Mouse (Mus musculus): ENCODE results near the gene Garem2.

The Garem2 gene

GRCm38 (mm10) chr5:30154013-30154412 is 49.1 kb downstream of the Garem2 start:
- CTCF ChIA-PET: no interaction called here

- CTCF ChIA-PET: no interaction called here
These were observed 49.8 kb downstream of the Garem2 start, which contains the start of the genes Hadha and Hadhb for GRCm38 (mm10) chr5:30154474-30155394. Gene Hadha (minus strand): TSS chr5:30155162. Gene Hadhb (plus strand): TSS chr5:30155248.

GRCm38 (mm10) chr5:30155395-30155792 is 50.4 kb downstream of the Garem2 start:
- CTCF ChIA-PET: no interaction called here

DNA sequence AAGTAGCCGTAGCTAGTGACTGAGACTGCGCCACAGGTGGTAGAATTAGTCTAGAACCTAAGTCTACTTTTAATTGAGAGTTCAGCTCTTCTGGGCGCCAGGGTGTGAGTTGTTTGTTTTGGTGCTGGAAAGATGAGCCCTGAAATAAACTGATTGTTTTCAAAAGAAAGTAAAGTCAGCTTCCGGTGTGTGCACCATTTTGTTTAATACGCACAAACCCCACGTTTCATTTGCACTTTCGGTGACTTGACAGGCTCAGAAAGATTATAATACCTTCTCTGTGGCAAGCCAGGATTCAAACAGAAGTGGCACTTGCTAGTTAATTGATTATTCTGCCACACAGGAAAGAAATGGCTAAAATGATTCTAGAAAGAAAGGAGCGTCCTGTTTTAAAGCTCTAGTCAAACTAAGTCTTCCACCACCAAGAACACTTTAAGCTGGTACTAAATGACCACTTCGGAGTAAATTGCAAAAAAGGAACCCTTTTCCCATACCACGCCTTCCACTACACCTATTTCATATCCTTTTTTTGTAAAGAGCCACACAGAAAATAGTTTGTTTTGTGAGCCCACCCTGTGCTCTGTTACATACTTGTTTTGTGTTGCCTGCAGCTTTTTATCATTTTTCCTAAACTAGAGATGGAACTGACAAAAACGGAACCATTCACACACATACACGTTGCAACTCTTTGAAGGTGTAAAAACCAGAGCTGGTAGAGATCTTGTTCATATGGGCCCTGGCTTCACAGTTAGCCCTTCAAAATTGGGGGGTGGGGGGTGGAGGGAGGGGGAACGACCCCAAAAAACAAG is 51.1 kb downstream of the Garem2 start:
- CTCF ChIA-PET: interaction anchor here (0.8 kb wide), 1 partner anchor 89 kb away, joined by 11 read pairs; no protein-coding TSS in a partner anchor

- CTCF ChIA-PET: no interaction called here
These were observed 54.6 kb downstream of the Garem2 start for GRCm38 (mm10) chr5:30159601-30160000.

- CTCF ChIA-PET: interaction anchor here (0.6 kb wide), 2 partner anchors 19 to 473 kb away, joined by 3 read pairs; no protein-coding TSS in a partner anchor
These were observed 56.9 kb downstream of the Garem2 start for GRCm38 (mm10) chr5:30161836-30162235.

DNA sequence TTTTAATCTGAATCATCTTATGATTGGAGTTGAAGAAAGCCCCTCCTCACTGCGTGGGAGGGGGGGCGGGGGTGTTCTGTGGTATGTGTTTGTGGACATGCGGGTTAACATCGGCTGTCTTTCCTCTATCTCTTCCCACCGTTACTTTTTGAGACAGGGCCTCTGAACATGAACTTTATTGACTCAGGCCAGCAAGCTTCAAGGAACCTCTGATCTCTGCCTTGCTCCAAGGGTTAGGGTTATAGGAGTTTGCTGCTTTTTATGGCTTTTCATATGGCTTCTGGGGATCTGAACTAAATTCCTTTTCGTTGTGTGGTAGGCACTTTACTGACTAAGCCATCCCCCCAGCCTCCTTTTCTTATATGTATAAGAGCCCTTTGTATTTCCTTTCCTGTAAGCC is 57.4 kb downstream of the Garem2 start:
- CTCF ChIA-PET: interaction anchor here (0.6 kb wide), 1 partner anchor 19 kb away, joined by 3 read pairs; no protein-coding TSS in a partner anchor

DNA sequence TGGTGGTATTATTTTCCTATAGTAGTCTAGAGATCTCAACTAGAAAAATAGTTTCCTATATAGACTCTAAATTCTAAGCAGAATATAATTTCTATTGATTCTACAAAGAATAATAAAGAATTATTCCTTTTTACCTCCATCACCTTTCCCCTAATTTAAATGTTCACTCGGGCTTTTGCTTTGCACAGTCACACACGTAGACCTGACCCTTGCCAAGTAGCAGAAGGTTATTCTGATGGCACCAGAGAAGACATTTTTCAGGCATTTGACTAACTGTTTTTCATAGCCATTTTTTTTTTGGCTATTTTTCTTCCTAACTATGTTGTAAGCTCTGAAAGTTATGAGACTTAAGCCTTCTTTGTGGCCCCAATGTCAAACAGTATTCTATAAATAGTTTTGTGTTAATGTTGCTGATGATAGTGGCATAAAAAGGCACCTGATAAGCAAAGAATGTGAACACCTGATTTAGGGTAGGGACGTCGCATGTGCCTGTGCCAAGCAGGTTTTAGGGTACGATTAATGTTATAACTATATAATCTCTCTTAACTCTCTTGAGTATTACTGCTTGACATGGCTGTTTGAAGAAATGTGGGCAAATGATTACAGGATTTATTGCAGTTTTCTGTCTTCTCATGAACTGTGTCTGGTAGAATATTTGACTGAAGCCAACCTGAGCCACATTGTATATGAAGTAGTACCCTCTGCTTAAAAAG is 60.4 kb downstream of the Garem2 start:
- CTCF ChIA-PET: no interaction called here
